In genomic region chr7:93093371-93094058, GRCm38 (mm10) we compare ENCODE assay signal across 9 mouse cellular contexts. TPM values are rescaled to one million over a fixed set of nuclear protein-coding genes. Genes with fewer than 3 reads are reported as not detected.
DNase-seq lines count a peak whose midpoint lies in the region; ATAC-seq lines count a peak whose summit lies in the region.
"Had no signal": no experiment of that assay in that cellular context is flagged by ENCODE, and none has a peak within 500 bp of the region (broad histone marks: within the 10 kb centered on the region; RNA-seq: fewer than 3 reads in every experiment).

No protein-coding gene starts in this region.

- peak overlapping the region; percentile 32 for H3K4me2 ChIP-seq in embryonic facial prominence, embryonic 12.5 days (replicated peaks)
- no peak overlapping the region for H3K4me2 ChIP-seq in intestine, embryonic 16.5 days (ENCODE audit: low read depth, low read length)

- no peak overlapping the region for H3K4me3 ChIP-seq in brown adipose tissue, adult 24 weeks (ENCODE audit: insufficient read depth, low read depth, low read length)
- H3K4me3 ChIP-seq in embryonic facial prominence, embryonic 12.5 days = no peak overlapping the region
- H3K4me3 ChIP-seq in intestine, embryonic 16.5 days (ENCODE audit: low read length) = no peak overlapping the region
- H3K4me3 ChIP-seq: myocyte had no signal

- DNase-seq in heart, adult 11 months = peak; percentile 98
- DNase-seq in left cerebral cortex, postnatal 14 days (ENCODE audit: low spot score in 2 of 2) = peak; percentile 76 to 78
- DNase-seq in right cerebral cortex, postnatal 10 days (ENCODE audit: low spot score in 2 of 2) = peak; percentile 90 to 91
- no peak for DNase-seq in natural killer cell, adult 2 months (ENCODE audit: low spot score in 2 of 2)

- H3K9me3 ChIP-seq in embryonic facial prominence, embryonic 12.5 days = no peaks in the 10 kb centered on the region
- no peaks in the 10 kb centered on the region for H3K9me3 ChIP-seq in intestine, embryonic 16.5 days (ENCODE audit: control insufficient read depth, low read length)

- no peak overlapping the region for H3K9ac ChIP-seq in embryonic facial prominence, embryonic 12.5 days
- no peak overlapping the region for H3K9ac ChIP-seq in intestine, embryonic 16.5 days (ENCODE audit: low read depth, low read length)

- no peaks in the 10 kb centered on the region for H3K27me3 ChIP-seq in embryonic facial prominence, embryonic 12.5 days
- H3K27me3 ChIP-seq in intestine, embryonic 16.5 days (replicated peaks; ENCODE audit: control insufficient read depth, insufficient read depth, low read length) = no peaks in the 10 kb centered on the region

- no peaks in the 10 kb centered on the region for H3K4me1 ChIP-seq in brown adipose tissue, adult 24 weeks (ENCODE audit: control insufficient read depth, insufficient read depth, insufficient read length, low read length)
- peaks cover 12% of the 10 kb centered on the region for H3K4me1 ChIP-seq in embryonic facial prominence, embryonic 12.5 days
- H3K4me1 ChIP-seq in intestine, embryonic 16.5 days (ENCODE audit: control insufficient read depth, insufficient read depth, low read length) = no peaks in the 10 kb centered on the region

- ATAC-seq in embryonic facial prominence, embryonic 12.5 days (ENCODE audit: insufficient number of reproducible peaks, insufficient read depth, low FRiP score, low TSS enrichment) = peak; percentile 68
- peak; percentile 53 for ATAC-seq in intestine, embryonic 16.5 days
- ATAC-seq in megakaryocyte, adult 5-6 weeks (ENCODE audit: poor library complexity, severe bottlenecking) = peak; percentile 83

- 8% methylated on average over 11 of the region's 11 CpGs for WGBS in embryonic facial prominence, embryonic 12.5 days
- 32% methylated on average over 11 of the region's 11 CpGs for WGBS in intestine, embryonic 16.5 days

- H3K36me3 ChIP-seq in embryonic facial prominence, embryonic 12.5 days = no peaks in the 10 kb centered on the region
- no peaks in the 10 kb centered on the region for H3K36me3 ChIP-seq in intestine, embryonic 16.5 days (ENCODE audit: control insufficient read depth, insufficient read depth, low read length)

- peak overlapping the region; percentile 69 for H3K27ac ChIP-seq in brown adipose tissue, adult 24 weeks (replicated peaks; ENCODE audit: low read depth, low read length)
- peak overlapping the region; percentile 72 for H3K27ac ChIP-seq in embryonic facial prominence, embryonic 12.5 days
- no peak overlapping the region; the same call in 1 of the 2 replicates for H3K27ac ChIP-seq in intestine, embryonic 16.5 days (ENCODE audit: low read length)

- intact Hi-C loops in left cerebral cortex, postnatal 14 days (cut with DNase I) = no loop called here

RNA-seq across cellular contexts. Expression of gene Fam181b, which starts 13.8 kb away (rescaled TPM):
- 0.67 and 2.5 TPM in 2 replicates for polyA plus RNA-seq in brown adipose tissue, adult 24 weeks (2012; ENCODE audit: insufficient read depth, insufficient read length, missing spikeins)
- 11.6 and 12.5 TPM in 2 replicates for polyA plus RNA-seq in embryonic facial prominence, embryonic 12.5 days (2016; fragmentation: Nextera tagmentation; extraction: Ambion mirVana)
- 2.0 and 2.2 TPM in 2 replicates for polyA plus RNA-seq in intestine, embryonic 16.5 days (2015; fragmentation: Nextera tagmentation; extraction: Ambion mirVana)
- total RNA-seq in left cerebral cortex, postnatal 14 days (2021) = 10 to 100 TPM; 19.4 to 23.0 TPM
- total RNA-seq in megakaryocyte, adult 5-6 weeks (2015) = not detected in 2 replicates
- not detected in 2 replicates for total RNA-seq in megakaryocyte, adult 5-6 weeks (2017)

Comparison
In these comparisons a context has a peak if more than half of its experiments do, and no peak if none do; other contexts are left out.
1. DNase-seq: peak in heart, adult 11 months (single experiment), left cerebral cortex, postnatal 14 days (2 of 2) and right cerebral cortex, postnatal 10 days (2 of 2); none in natural killer cell, adult 2 months (0 of 2).
2. Peak in every context shown above with its lines, with median percentiles within 50 percentile points of each other: ATAC-seq.